Mouse (Mus musculus) adrenal gland, adult 2 months (tissue): ENCODE measurements around the gene Dnajc6. TPM values are rescaled to one million over a fixed set of nuclear protein-coding genes. Genes with fewer than 3 reads are reported as not detected.
A peak's percentile ranks its signal among the peaks of the same experiment; 100 is the strongest.

ENCODE experiments used
- DNase-seq: peaks from one replicate; pipeline ENCODE4 v3.0.0; 2021
- polyA plus RNA-seq: library from polyadenylated mRNA; depleted of rRNA; stranded (reverse); fragments of >200 nt; gene quantifications from 2 replicates; pipeline ENCODE4 v1.2.3, GENCODE M21; 2012
- total RNA-seq, 2 experiments: library from RNA; stranded (reverse); gene quantifications; 2 replicates each; pipeline ENCODE4 v1.2.3; 2021

Dnajc6 gene
- total and polyA plus RNA-seq, 3 experiments: 0.91 to 6.1 (median 3.3) TPM

DNA sequence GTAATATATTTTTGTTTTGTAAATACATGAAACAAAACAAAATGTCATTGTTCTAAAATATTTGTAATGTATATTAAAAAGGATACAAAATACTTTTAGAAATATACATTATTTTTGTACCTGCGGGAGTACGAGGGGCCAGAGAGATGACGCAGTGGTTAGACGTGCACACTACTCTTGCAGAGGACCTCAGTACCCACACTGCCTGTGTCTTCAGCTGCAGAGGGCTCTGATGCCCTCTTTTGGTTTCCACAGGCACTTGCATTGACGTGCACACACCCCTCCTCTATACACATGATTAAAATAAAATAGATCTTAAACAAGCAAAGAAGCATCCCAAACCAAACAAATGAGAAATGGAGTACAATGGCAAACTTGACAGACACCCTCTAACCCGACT, 146.3 kb downstream of the Dnajc6 start:
- DNase-seq: no peak

DNA sequence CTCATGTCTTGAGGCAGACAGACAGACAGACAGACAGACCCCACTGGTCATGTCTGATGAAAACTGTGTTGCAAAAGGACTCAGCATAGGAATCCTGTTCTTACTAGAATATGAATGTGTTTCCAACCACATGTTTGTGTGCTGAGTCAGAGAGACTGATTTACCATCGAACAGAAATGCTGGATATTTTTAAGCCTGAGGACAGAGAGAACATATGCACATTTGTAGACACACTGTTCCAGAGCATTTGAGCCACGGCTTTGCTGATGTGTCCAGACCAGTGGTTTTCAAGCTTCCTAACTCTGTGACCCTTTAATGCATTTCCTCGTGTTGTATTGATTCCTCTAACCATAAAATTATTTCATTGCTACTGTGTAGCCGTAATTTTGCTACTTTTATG, 146.8 kb downstream of the Dnajc6 start:
- no peak for DNase-seq

- no peak for DNase-seq
These were observed 150.4 kb downstream of the Dnajc6 start for GRCm38 (mm10) chr4:101646857-101647195.

GRCm38 (mm10) chr4:101647196-101647905, 150.9 kb downstream of the Dnajc6 start, which contains the start of gene Leprot:
Gene Leprot, plus strand, starts transcription at chr4:101647718.
- peak; percentile 100 for DNase-seq

DNA sequence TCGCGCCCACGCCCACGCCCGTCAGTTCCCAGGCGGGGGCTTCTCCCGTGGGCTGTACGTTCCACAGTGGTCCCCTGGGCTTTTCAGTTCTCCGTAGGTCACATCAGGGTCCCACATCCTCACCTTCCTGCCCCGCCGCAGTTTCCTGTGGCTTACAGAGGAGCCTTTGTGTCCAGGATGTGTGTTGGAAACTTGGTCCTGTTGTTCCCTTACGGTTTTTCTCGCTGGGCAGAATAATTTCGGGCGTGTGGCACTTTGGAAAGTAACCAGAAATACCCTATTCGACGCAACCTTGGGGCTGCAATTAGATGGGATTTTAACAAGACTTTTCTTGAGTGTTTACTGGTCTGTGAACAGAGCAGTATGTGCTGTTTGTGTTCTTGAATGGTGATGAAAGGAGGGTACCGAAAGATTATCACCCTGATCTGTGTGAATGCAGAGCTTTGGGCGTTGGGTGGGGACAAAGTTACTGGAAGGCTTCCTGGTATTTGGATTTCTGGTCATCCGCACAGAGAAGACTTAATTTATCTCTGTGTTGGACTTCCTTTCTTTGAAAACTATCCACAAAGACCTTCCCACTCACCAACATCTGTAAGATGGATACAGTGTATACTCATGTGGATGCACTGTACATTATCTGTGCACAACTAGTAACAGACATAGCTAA, 151.7 kb downstream of the Dnajc6 start:
- DNase-seq: no peak

DNA sequence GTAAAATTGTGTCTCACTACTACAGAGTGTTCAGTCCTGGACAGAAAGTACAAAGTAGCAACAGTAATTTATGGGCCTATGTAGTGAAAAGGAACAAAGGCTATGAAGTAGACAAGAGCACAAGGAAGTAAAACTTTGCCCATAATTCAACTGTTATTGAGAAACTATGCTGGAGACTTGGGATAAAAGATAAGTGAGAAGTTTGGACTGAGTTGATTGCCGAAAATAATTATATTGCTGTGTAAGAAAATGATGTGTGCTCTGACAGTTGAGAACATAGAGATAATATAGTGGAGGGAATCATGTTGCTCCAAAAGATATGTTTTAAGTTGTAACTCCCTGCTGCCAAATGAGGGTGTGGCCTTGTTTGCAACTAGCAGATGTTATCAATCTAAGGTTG, 152.3 kb downstream of the Dnajc6 start:
- DNase-seq: no peak

DNA sequence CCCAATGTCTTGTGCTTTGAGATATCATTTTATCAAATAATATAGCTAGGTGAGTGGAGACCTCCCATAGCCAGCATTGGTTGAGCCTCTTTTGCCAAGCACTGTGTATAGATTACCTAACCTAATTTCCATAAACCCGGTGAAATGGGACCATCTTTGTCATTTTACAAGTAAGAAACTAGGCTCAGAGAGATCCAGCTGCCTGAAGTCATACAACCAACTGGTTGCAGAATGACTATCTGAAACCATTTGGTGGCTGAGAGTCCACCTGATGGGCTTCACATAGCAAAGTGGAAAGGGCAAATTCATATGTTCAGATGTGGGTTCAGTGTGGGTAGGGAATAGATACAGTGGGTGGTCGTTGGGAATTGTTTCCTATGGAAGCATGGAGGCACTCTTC, 154.5 kb downstream of the Dnajc6 start:
- DNase-seq: no peak

- DNase-seq: no peak
These were observed 157.8 kb downstream of the Dnajc6 start for GRCm38 (mm10) chr4:101654256-101654655.

DNA sequence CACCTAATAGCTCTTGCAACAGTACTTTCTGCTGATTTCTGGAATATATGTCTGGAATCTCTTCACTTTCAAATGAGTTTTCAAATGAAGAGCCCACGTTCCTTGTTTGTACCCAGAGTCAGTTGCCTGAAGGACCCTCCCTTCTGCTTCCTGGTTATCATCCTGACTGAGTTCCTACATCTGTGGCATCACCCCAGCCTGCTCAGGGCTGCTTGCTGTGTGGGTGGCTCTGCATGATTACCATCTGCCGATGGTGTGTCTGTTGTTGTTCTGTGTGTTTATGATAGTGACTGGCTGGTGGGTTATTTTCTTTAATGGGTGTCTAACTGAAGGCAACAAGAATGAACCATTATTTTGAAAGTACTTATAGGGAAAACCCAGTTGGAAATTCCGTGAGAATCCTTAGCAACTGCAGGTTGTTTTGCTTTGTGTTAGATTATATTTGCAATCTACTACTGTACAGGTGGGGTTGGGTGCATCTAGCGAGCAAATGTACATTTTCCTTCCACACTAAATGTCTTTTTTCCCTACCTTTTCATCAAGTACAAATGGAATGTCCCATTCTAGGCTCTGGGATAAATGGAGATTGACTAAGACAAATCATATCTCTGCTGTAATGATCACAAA, 158.5 kb downstream of the Dnajc6 start:
- no peak for DNase-seq

DNA sequence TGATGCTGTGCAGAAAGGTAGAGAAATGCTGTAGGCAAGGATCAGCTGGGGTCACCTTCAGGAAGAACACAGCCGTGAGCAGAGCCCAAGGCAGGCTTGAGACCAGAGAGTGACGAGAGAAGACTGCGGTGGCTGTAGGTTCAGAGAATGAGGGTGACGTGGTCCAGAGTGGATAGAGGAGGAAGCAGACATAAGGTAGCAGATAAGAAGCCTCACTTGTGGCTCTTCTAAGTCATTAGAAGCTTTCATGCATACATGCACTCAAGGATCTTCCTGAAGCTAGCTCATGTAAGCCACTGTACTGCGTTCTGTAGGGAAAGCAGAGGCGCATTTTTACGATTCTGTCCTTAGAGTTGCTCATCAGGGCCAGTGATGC, 159.0 kb downstream of the Dnajc6 start:
- DNase-seq: no peak

GRCm38 (mm10) chr4:101656056-101656455, 159.6 kb downstream of the Dnajc6 start:
- DNase-seq: no peak

- no peak for DNase-seq
These were observed 160.6 kb downstream of the Dnajc6 start for GRCm38 (mm10) chr4:101656956-101657570.

- DNase-seq: peak; percentile 33
These were observed 167.8 kb downstream of the Dnajc6 start for GRCm38 (mm10) chr4:101664160-101664750.

DNA sequence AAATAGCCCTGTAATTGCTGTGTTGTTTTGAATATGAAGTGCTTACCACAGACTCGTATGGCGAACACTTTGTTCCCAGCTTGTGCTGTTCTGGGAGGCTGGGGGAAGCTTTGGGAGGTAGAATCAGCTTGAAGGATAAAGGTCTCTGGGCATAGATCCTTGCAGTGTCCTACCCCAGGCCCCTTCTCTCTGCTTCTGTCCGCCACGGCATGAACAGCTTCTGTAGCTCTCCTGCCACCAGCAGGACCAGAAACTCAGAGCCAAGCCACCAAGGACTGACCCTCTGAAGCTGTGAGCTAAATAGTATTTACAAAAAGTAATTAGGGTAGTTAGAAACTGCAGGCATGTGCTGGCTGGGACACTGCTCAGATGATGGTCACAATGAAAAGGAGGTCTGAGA, 168.3 kb downstream of the Dnajc6 start:
- no peak for DNase-seq

GRCm38 (mm10) chr4:101669161-101669560, 172.7 kb downstream of the Dnajc6 start:
- DNase-seq: no peak

GRCm38 (mm10) chr4:101669811-101670210, 173.4 kb downstream of the Dnajc6 start:
- DNase-seq: peak; percentile 52

DNA sequence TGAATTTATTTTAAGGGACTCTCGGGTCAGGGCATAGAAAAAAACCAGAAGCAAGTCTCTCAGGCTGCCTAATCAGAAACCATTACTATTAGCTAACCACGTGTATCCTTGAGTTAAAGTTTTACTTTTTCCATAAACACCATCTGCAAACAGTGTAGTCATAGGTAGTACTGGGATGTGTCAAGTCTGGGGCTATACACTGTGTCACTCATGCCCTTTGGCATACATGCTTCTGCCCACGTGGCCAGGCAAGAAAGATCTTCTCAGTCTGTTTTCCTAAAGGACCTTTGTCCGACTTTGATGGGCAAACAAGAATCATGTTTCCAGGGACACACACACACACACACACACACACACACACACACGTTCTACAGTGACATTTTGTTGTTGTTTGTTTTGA, 178.3 kb downstream of the Dnajc6 start:
- DNase-seq: no peak

- peak; percentile 62 for DNase-seq
These were observed 179.3 kb downstream of the Dnajc6 start for GRCm38 (mm10) chr4:101675726-101676125.

DNA sequence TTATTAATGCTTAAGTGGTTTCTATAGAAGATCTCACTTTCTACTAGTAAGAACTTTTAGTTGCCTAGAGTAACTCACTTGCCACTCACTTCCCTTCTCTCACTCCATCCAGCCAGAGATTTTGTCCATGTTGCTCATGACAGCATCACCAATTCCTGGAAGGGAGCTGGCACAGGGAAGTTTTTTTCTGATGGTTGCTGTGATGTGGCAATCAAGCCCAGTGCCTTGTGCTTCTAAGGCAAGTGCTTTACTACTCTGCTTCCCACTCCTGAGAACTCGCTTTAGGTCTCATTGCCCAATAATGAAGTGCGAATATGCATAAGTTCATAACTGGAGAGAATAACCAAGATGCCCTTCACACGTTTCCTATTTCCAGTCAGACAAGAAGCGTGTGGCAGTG, 186.2 kb downstream of the Dnajc6 start:
- peak; percentile 53 for DNase-seq

DNA sequence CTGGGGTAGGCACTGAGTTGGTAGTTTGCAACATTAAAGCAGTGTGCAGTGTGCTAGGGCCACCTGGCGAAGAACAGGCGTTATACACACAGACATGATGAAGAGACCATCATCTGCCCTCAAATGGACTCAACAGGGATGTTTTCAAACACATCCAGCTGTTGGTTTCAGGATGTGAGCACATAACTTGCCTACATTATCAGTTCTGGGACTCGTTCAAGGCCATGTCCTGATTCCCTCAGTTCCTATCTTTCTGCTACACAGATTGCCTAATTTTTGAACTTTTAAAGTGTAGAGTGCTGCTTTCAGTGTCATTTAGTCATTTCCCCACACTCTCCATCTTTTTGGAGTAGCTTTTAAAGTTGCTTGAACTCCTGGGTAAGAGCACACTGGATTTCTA, 186.6 kb downstream of the Dnajc6 start:
- peak; percentile 62 for DNase-seq

GRCm38 (mm10) chr4:101684821-101685220, 188.4 kb downstream of the Dnajc6 start:
- DNase-seq: no peak

GRCm38 (mm10) chr4:101686227-101686810, 189.9 kb downstream of the Dnajc6 start:
- DNase-seq: peak; percentile 30
